Mouse (Mus musculus) megakaryocyte, embryonic 14.5 days (primary cell): Measurements from ENCODE around the gene Sec24c. TPM values are rescaled to one million over a fixed set of nuclear protein-coding genes. Genes with fewer than 3 reads are reported as not detected.

Experiments used
- H3K27me3 ChIP-seq: replicated peaks from 2 replicates; pipeline ENCODE3; 2012; ENCODE audit warnings: inconsistent platforms
- H3K36me3 ChIP-seq: replicated peaks from 2 replicates; pipeline ENCODE3; 2012; ENCODE audit warnings: low read length, inconsistent platforms, mixed read lengths
- H3K4me1 ChIP-seq: 2 replicates; pipeline ENCODE4 v1.6.1; 2012; ENCODE audit warnings: inconsistent platforms
- H3K4me3 ChIP-seq: replicated peaks from 2 replicates; pipeline ENCODE3; 2012; ENCODE audit warnings: moderate library complexity, mild to moderate bottlenecking, inconsistent platforms
- H3K9me3 ChIP-seq: 2 replicates; pipeline ENCODE4 v1.6.1; 2012; ENCODE audit warnings: inconsistent platforms
- FLI1 ChIP-seq: IDR thresholded peaks from 2 replicates; pipeline ENCODE4 v1.6.1; 2012; ENCODE audit warnings: low read length, inconsistent platforms, mixed read lengths
- GATA1 ChIP-seq: IDR thresholded peaks from 3 replicates; pipeline ENCODE4 v1.6.1; 2012; ENCODE audit warnings: mixed read lengths, low read length, inconsistent platforms, borderline replicate concordance
- polyA plus RNA-seq: library from polyadenylated mRNA; stranded (reverse); fragments of >175 nt; gene quantifications from 2 replicates; pipeline ENCODE4 v1.2.3, GENCODE M21; 2012; ENCODE audit warnings: low replicate concordance; ENCODE audit not compliant: insufficient read depth

Gene Sec24c
- polyA plus RNA-seq, 1 experiment, result 52.5 TPM

GRCm38 (mm10) chr14:20707201-20708190, 33.4 kb downstream of the Sec24c start, which contains the start of gene Zswim8:
Gene Zswim8, plus strand, starts transcription at chr14:20707552.
- Histone ChIP-seq H3K4me3 (peak within 1 kb of the TSS; percentile 97), H3K27me3 (no peaks in the 10 kb centered on the region), H3K4me1 (peaks cover 43% of the 10 kb centered on the region), H3K36me3 (peaks cover 47% of the 10 kb centered on the region), H3K9me3 (no peaks in the 10 kb centered on the region)
- TF ChIP-seq GATA1, result no peak
- peak; percentile 63; the same call in 1 of the 2 replicates for TF ChIP-seq FLI1

- H3K4me3 ChIP-seq, result peak overlapping the region; percentile 97
- H3K4me1 ChIP-seq, result peaks cover 44% of the 10 kb centered on the region
- no peaks in the 10 kb centered on the region for H3K27me3 ChIP-seq
- TF ChIP-seq FLI1 (no peak), GATA1 (no peak)
- H3K36me3 ChIP-seq, result peaks cover 54% of the 10 kb centered on the region
- H3K9me3 ChIP-seq, result no peaks in the 10 kb centered on the region
Observed at GRCm38 (mm10) chr14:20708239-20708638, 34.1 kb downstream of the Sec24c start.

GRCm38 (mm10) chr14:20713832-20714231, 39.7 kb downstream of the Sec24c start:
- Histone ChIP-seq H3K36me3 (peaks cover 95% of the 10 kb centered on the region), H3K4me3 (no peak overlapping the region), H3K9me3 (no peaks in the 10 kb centered on the region), H3K4me1 (peaks cover 20% of the 10 kb centered on the region), H3K27me3 (no peaks in the 10 kb centered on the region)
- TF ChIP-seq FLI1 (no peak), GATA1 (no peak)

DNA sequence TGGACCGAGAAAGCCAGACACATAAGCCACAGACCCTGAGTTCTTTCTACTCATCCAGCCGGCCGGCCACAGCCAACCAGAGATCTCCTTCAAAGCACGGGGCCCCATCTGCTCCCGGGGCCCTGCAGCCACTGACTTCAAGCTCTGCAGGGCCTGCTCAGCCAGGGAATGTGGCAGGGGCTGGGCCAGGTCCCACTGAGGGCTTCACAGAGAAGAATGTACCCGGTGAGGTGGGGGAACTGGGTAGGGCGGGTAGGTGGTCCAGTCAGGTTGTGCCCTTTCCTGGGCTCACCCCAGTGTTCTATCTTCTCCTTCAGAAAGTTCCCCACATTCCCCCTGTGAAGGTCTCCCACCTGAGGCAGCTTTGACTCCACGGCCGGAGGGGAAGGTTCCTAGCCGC, 44.3 kb downstream of the Sec24c start:
- peaks cover 100% of the 10 kb centered on the region for H3K36me3 ChIP-seq
- no peak overlapping the region for H3K4me3 ChIP-seq
- no peak for TF ChIP-seq GATA1
- no peak for TF ChIP-seq FLI1
- peaks cover 9% of the 10 kb centered on the region; the same call in 1 of the 2 replicates for H3K4me1 ChIP-seq
- H3K27me3 ChIP-seq, result no peaks in the 10 kb centered on the region
- no peaks in the 10 kb centered on the region for H3K9me3 ChIP-seq

GRCm38 (mm10) chr14:20719767-20720166, 45.7 kb downstream of the Sec24c start:
- TF ChIP-seq GATA1 (no peak), FLI1 (no peak)
- H3K9me3 ChIP-seq, result no peaks in the 10 kb centered on the region
- H3K27me3 ChIP-seq, result no peaks in the 10 kb centered on the region
- no peak overlapping the region for H3K4me3 ChIP-seq
- peaks cover 13% of the 10 kb centered on the region for H3K4me1 ChIP-seq
- peaks cover 100% of the 10 kb centered on the region for H3K36me3 ChIP-seq

DNA sequence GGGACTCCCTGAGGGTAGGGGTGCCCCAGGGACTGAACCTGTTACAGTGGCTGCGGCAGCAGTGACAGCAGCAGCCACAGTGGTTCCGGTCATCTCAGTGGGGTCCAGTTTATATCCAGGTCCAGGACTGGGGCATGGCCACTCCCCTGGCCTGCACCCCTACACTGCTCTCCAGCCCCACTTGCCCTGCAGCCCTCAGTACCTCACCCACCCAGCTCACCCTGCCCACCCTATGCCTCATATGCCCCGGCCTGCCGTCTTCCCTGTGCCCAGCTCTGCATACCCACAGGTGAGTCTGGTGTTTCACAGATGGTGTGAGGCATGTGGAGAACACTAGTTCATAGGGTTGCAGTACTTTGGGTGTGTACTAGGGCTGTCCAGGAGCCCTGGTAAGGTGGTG, 47.3 kb downstream of the Sec24c start:
- TF ChIP-seq FLI1 (no peak), GATA1 (no peak)
- no peak overlapping the region for H3K4me3 ChIP-seq
- peaks cover 99% of the 10 kb centered on the region for H3K36me3 ChIP-seq
- H3K9me3 ChIP-seq, result no peaks in the 10 kb centered on the region
- peaks cover 28% of the 10 kb centered on the region for H3K4me1 ChIP-seq
- no peaks in the 10 kb centered on the region for H3K27me3 ChIP-seq

DNA sequence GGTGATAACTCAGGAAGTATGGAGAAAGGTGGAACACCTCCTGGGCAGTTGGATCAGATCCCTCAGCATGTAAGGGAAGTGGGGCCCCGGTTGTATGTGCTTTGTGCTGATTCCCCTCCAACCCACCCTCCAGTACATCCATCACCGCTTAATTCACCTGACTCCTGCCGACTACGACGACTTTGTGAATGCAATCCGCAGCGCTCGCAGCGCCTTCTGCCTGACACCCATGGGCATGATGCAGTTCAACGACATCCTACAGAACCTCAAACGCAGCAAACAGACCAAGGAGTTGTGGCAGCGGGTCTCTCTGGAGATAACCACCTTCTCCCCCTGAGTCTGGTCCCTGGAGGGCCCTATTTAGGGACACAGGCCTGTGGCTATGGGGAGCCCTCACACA, 48.9 kb downstream of the Sec24c start:
- no peaks in the 10 kb centered on the region for H3K27me3 ChIP-seq
- H3K36me3 ChIP-seq, result peaks cover 97% of the 10 kb centered on the region
- H3K4me3 ChIP-seq, result no peak overlapping the region
- peaks cover 28% of the 10 kb centered on the region for H3K4me1 ChIP-seq
- no peak for TF ChIP-seq GATA1
- TF ChIP-seq FLI1, result no peak
- no peaks in the 10 kb centered on the region for H3K9me3 ChIP-seq

DNA sequence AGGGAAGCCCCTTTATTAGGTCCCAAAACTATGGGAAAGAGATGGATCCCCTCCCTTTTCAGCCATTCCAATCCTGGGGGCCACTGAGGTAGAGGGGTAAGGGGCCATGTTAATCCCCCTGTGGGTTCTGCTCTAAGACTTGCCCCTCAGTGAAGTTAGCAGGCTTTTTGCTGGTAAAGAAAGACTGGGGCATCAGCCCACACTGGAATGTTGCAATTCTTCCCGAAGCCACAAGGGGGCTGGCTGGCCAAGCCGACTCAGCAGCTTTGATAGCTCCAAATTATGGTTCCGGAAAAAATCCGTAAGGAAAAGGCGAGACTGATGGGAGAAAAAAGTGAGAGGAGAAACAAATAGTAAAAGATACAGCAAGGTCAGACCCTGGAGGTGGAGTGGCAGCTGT, 49.9 kb downstream of the Sec24c start:
- Histone ChIP-seq H3K9me3 (no peaks in the 10 kb centered on the region), H3K36me3 (peaks cover 97% of the 10 kb centered on the region), H3K4me1 (peaks cover 28% of the 10 kb centered on the region), H3K27me3 (no peaks in the 10 kb centered on the region), H3K4me3 (no peak overlapping the region)
- TF ChIP-seq GATA1, result no peak
- TF ChIP-seq FLI1, result no peak

DNA sequence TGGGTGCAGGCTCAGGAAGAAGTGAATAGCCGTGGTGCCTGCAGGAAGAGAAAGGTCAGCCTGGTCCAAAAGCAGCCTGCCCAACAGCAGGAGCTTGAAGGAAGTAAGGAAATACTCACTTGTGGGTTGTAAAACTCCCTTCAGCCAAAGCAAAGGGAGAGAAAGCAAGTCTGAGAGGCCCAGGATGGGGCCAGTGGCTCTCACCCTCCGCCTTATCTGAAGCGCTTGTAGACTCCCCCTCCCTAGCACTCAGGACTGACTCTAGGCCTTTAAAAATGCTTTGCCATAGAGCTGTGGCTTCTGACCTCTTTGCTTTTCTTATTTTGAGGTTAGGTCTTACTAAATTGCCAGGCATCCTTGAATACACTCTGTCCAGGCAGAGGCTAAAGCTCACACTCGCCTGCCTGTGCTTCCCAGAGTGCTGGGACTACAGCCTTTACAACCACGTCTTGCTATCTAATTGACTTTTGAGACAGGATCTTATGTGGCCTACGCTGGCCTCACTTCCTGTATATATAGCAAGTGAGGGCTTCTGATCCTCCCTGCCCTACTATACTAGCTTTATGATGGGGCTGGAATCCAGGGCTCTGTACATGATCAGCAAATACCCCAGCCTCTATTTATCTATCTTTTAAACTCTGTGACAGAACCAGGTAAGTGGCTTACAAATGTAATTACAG, 51.7 kb downstream of the Sec24c start:
- H3K4me3 ChIP-seq, result peak overlapping the region; percentile 40
- peaks cover 97% of the 10 kb centered on the region for H3K36me3 ChIP-seq

More for the DNA sequence above, 51.7 kb downstream of the Sec24c start:
- Histone ChIP-seq H3K27me3 (no peaks in the 10 kb centered on the region), H3K4me1 (peaks cover 36% of the 10 kb centered on the region), H3K9me3 (no peaks in the 10 kb centered on the region)
- TF ChIP-seq GATA1, result no peak
- TF ChIP-seq FLI1, result no peak
